Mouse (Mus musculus) limb, embryonic 14.5 days (tissue): ENCODE data around the gene Hnrnpa3. TPM values are rescaled to one million over a fixed set of nuclear protein-coding genes. Genes with fewer than 3 reads are reported as not detected.

Experiments used
- ATAC-seq: fragments of 200-750 bp; cut with Nextera tagmentation; 2 replicates; pipeline ENCODE4 v1.8.0; 2017; ENCODE audit warnings: low read depth, moderate number of reproducible peaks, moderate TSS enrichment; ENCODE audit not compliant: low FRiP score
- DNase-seq: peaks from one replicate; pipeline ENCODE4 v3.0.0-alpha.2; 2015; ENCODE audit warnings: low spot score
- H3K27ac ChIP-seq: fragments of 300-500 bp; sonication (generic); replicated peaks from 2 replicates; pipeline ENCODE4 v1.5.1; 2014; ENCODE audit warnings: low read depth, mild to moderate bottlenecking, low read length, moderate library complexity, mixed read lengths
- H3K27me3 ChIP-seq: fragments of 300-500 bp; sonication (generic); 2 replicates; pipeline ENCODE4 v1.6.1; 2014; ENCODE audit warnings: low read length, mixed read lengths; ENCODE audit not compliant: control insufficient read depth, insufficient read depth
- H3K36me3 ChIP-seq: fragments of 300-500 bp; sonication (generic); 2 replicates; pipeline ENCODE4 v1.6.1; 2014; ENCODE audit warnings: mild to moderate bottlenecking, low read length, moderate library complexity, mixed read lengths; ENCODE audit not compliant: control insufficient read depth, insufficient read depth
- H3K4me1 ChIP-seq: fragments of 300-500 bp; sonication (generic); 2 replicates; pipeline ENCODE4 v1.6.1; 2014; ENCODE audit warnings: antibody characterized with exemption, low read length, mixed read lengths; ENCODE audit not compliant: control insufficient read depth, insufficient read depth
- H3K4me2 ChIP-seq: fragments of 300-500 bp; sonication (generic); replicated peaks from 2 replicates; pipeline ENCODE4 v1.6.1; 2014; ENCODE audit warnings: low read depth, mild to moderate bottlenecking, low read length, moderate library complexity; ENCODE audit not compliant: severe bottlenecking
- H3K4me3 ChIP-seq: fragments of 300-500 bp; sonication (generic); replicated peaks from 2 replicates; pipeline ENCODE4 v1.5.1; 2014; ENCODE audit warnings: low read length
- H3K9ac ChIP-seq: fragments of 300-500 bp; sonication (generic); 2 replicates; pipeline ENCODE4 v1.6.1; 2014; ENCODE audit warnings: mild to moderate bottlenecking, low read depth, low read length, moderate library complexity; ENCODE audit not compliant: severe bottlenecking
- H3K9me3 ChIP-seq: fragments of 300-500 bp; sonication (generic); 2 replicates; pipeline ENCODE4 v1.6.1; 2016; ENCODE audit warnings: low read length; ENCODE audit not compliant: control insufficient read depth
- POLR2A ChIP-seq: fragments of 200-500 bp; IDR thresholded peaks from 2 replicates; pipeline ENCODE4 v1.8.0; 2012; ENCODE audit warnings: inconsistent platforms, mild to moderate bottlenecking, moderate library complexity, borderline replicate concordance; ENCODE audit not compliant: insufficient read depth, insufficient read length; ENCODE audit errors: extremely low read depth
- WGBS: fragments of 180-500 bp; shearing (Covaris S2); extraction: QIAGEN DNeasy Blood & Tissue Kit; methylation state at CpG from one replicate; pipeline ENCODE4 v1.1.7; 2014; 5-methylcytosine and 5-hydroxymethylcytosine counted together
- polyA plus RNA-seq, 2 experiments: library from polyadenylated mRNA; depleted of rRNA in 1 of 2; stranded (reverse) in 1 of 2; unstranded in 1 of 2; fragments of >200 nt; fragmentation: Nextera tagmentation in 1 of 2; extraction: Ambion mirVana in 1 of 2; gene quantifications; 2 replicates each; pipeline versions ENCODE4 v1.2.1 to v1.2.3; 2012 to 2014

The Hnrnpa3 gene
- polyA plus RNA-seq, 2 experiments = 233 to 733 TPM

GRCm38 (mm10) chr2:75679947-75680346 lies 20.9 kb downstream of the Hnrnpa3 start:
- WGBS = 90% methylated on average over 8 of the region's 8 CpGs
- Histone ChIP-seq H3K27ac (no peak overlapping the region), H3K27me3 (no peaks in the 10 kb centered on the region), H3K4me1 (peaks cover 9% of the 10 kb centered on the region; the same call in 1 of the 2 replicates), H3K4me2 (no peak overlapping the region), H3K9me3 (no peaks in the 10 kb centered on the region), H3K36me3 (peaks cover 22% of the 10 kb centered on the region), H3K4me3 (no peak overlapping the region), H3K9ac (no peak overlapping the region)
- ATAC-seq (no peak), DNase-seq (no peak)
- no peak for TF ChIP-seq POLR2A

GRCm38 (mm10) chr2:75681439-75681838 lies 22.4 kb downstream of the Hnrnpa3 start:
- Histone ChIP-seq H3K4me3 (no peak overlapping the region), H3K9me3 (no peaks in the 10 kb centered on the region), H3K9ac (no peak overlapping the region), H3K4me1 (peaks cover 9% of the 10 kb centered on the region; the same call in 1 of the 2 replicates), H3K27me3 (no peaks in the 10 kb centered on the region), H3K4me2 (no peak overlapping the region), H3K27ac (0 out of 2 replicates have a peak overlapping the region, but pooled peaks have one; percentile 33), H3K36me3 (peaks cover 10% of the 10 kb centered on the region)
- ATAC-seq (peak; percentile 75; the same call in 1 of the 2 replicates), DNase-seq (peak; percentile 41)
- no peak for TF ChIP-seq POLR2A
- WGBS = 19% methylated on average over 7 of the region's 7 CpGs

GRCm38 (mm10) chr2:75682978-75683709 lies 24.1 kb downstream of the Hnrnpa3 start:
- H3K27me3 ChIP-seq = no peaks in the 10 kb centered on the region
- TF ChIP-seq POLR2A = no peak
- DNase-seq (no peak), ATAC-seq (no peak)
- no peak overlapping the region for H3K9ac ChIP-seq
- H3K36me3 ChIP-seq = no peaks in the 10 kb centered on the region; the same call in 1 of the 2 replicates
- H3K4me2 ChIP-seq = no peak overlapping the region
- H3K9me3 ChIP-seq = no peaks in the 10 kb centered on the region
- H3K4me1 ChIP-seq = peaks cover 11% of the 10 kb centered on the region; the same call in 1 of the 2 replicates
- H3K4me3 ChIP-seq = no peak overlapping the region
- H3K27ac ChIP-seq = peak overlapping the region; percentile 6; the same call in 1 of the 2 replicates
- WGBS = 65% methylated on average over 15 of the region's 15 CpGs

GRCm38 (mm10) chr2:75684526-75684925 lies 25.5 kb downstream of the Hnrnpa3 start:
- WGBS = 73% methylated on average over 3 of the region's 3 CpGs

GRCm38 (mm10) chr2:75685458-75685861 lies 26.4 kb downstream of the Hnrnpa3 start:
- Histone ChIP-seq H3K4me3 (no peak overlapping the region), H3K27me3 (no peaks in the 10 kb centered on the region), H3K4me1 (peaks cover 11% of the 10 kb centered on the region; the same call in 1 of the 2 replicates), H3K9ac (no peak overlapping the region), H3K9me3 (no peaks in the 10 kb centered on the region), H3K4me2 (no peak overlapping the region), H3K36me3 (no peaks in the 10 kb centered on the region), H3K27ac (no peak overlapping the region)
- no peak for TF ChIP-seq POLR2A
- 57% methylated on average over 6 of the region's 6 CpGs for WGBS
- DNase-seq = no peak
- ATAC-seq = no peak

More at GRCm38 (mm10) chr2:75684526-75684925, 25.5 kb downstream of the Hnrnpa3 start:
- H3K4me3 ChIP-seq = no peak overlapping the region
- H3K4me2 ChIP-seq = no peak overlapping the region
- H3K36me3 ChIP-seq = no peaks in the 10 kb centered on the region
- H3K9ac ChIP-seq = no peak overlapping the region
- no peaks in the 10 kb centered on the region for H3K9me3 ChIP-seq
- ATAC-seq (no peak), DNase-seq (no peak)
- H3K4me1 ChIP-seq = peaks cover 11% of the 10 kb centered on the region; the same call in 1 of the 2 replicates
- no peaks in the 10 kb centered on the region for H3K27me3 ChIP-seq
- no peak overlapping the region for H3K27ac ChIP-seq
- no peak for TF ChIP-seq POLR2A
